Mouse (Mus musculus) gastrocnemius, postnatal 14 days (tissue): ENCODE measurements around the gene Zbtb39. TPM values are rescaled to one million over a fixed set of nuclear protein-coding genes. Genes with fewer than 3 reads are reported as not detected.
A peak's percentile ranks its signal among the peaks of the same experiment; 100 is the strongest.

Source experiments
- DNase-seq: peaks from one replicate; pipeline ENCODE4 v3.0.0; 2021; ENCODE audit warnings: mixed read lengths
- intact Hi-C: fragments of 180-260 bp; cut with DNase I; formaldehyde crosslinking; loops from one replicate; pipeline ENCODE4 v1.15.1; 2025; ENCODE audit warnings: low total_unique reads
- long read RNA-seq, 2 experiments: library from polyadenylated mRNA; stranded (forward); transcript quantifications; one replicate each; pipeline ENCODE4 v2.0.0; 2021
- total RNA-seq, 2 experiments: library from RNA; stranded (reverse); gene quantifications; 2 replicates each; pipeline ENCODE4 v1.2.3; 2021

Zbtb39 gene
- total RNA-seq = 1 to 10 TPM; 4.7 to 4.9 TPM
- long read RNA-seq, experiment 1 = 0 reads
- long read RNA-seq, experiment 2, full-length matches to known transcripts = 1 of 2 reads
- long read RNA-seq, experiment 2, partial matches to known transcripts = 0 of 2 reads
- long read RNA-seq, experiment 2, other reads (novel, unspliced or antisense) = 1 of 2 reads

DNA sequence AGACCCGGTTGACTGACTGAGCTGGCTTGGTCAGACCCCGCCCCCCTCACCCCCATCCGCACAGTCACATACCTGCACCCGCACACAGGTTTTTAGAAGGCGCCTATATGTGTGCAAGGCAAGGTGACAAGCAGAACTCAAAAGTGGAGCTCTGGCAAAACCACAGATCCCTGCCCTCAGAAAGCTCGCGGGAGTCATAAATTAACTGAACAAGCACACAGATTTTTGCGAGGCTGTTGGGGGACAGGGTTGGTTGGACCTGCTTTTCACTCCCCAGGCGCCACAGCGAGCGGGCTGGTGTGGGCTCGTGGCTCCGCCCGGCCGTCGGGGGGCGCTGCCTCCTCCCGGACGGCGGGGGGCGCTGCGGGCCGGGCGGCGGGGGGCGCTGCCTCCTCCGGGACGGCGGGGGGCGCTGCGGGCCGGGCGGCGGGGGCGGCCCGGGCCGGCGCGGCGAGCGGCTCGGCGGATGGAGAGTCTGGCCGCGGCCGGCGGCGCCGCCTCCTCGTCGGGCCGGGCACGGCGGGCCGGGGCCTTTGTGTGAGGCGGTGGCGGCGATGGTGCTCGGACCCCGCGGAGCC, at the start of gene Zbtb39:
Gene Zbtb39, plus strand, starts transcription at position 456 of the 578 bp plus-strand sequence.
- intact Hi-C loops = loop anchor here (5.0 to 10.0 kb wide), 2 partner anchors 94 to 198 kb away; partner anchors contain the start of gene Stat6
- peak; percentile 86 for DNase-seq

GRCm38 (mm10) chr10:127691053-127691452, 48.3 kb upstream of the Zbtb39 start:
- intact Hi-C loops = loop anchor here (10.0 kb wide), 1 partner anchor 244 kb away; no protein-coding TSS in a partner anchor
- DNase-seq = no peak

DNA sequence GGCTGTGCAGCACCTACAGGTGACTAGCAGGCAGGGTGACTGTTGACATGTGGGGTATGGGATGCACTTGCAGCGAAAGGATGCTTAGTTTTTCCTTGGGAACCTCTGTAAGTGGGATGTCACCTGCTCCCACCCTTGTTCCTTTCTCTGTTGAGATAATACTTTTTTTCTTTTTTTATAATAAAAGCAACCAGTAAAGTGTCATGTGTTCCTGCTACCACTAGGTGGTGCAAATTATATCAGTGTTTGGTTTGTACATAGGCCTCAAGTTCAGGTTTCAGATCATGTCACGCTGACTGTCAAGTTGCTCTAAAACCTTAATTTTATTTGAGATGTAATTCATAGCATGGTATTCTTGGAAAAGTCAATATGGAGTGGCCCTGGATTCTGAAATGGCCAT, 44.7 kb upstream of the Zbtb39 start:
- no peak for DNase-seq
- intact Hi-C loops = loop anchor here (5.0 to 10.0 kb wide), 2 partner anchors 38 to 240 kb away; no protein-coding TSS in a partner anchor

DNA sequence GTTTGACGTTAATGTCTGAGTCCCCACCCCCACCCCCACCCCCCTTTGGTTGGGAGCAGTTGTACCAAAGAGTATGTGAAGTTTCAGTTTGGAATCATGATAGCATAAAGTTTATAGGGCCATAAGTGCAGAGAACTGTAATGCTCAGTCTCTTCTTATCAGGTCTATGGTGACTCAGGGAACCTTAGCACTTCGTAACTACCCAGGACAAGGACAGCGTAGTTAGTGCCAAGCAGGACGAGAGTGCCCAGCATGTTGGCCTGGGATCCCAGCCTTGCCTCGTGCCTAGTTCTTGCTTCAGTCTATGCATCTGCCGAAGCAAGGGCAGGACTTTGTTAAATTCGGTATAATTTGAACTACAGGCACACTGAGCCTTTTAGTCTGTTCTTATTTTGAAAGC, 43.6 kb upstream of the Zbtb39 start:
- no peak for DNase-seq
- intact Hi-C loops = loop anchor here (5.0 to 10.0 kb wide), 2 partner anchors 37 to 239 kb away; no protein-coding TSS in a partner anchor

DNA sequence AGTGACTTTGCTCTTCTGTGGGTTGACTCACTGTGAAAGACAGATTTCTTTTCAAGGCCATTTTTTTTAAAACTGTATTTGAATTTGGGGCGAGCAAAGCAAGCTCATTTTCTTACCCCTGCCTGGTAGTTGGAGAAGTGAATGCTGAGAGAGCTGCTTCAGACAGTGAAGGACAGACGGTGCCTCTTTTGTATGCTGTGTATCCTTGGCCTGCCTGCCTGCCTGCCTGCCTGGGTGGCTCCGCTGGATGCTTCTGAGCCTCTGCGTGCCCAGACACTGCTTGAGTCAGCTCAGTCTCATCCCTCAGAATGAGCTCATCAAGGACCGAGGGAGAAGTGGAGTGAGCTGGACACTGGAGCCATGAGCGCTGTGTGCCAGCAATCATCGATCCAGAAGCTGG, 40.4 kb upstream of the Zbtb39 start:
- DNase-seq = no peak
- intact Hi-C loops = loop anchor here (5.0 to 10.0 kb wide), 2 partner anchors 33 to 236 kb away; no protein-coding TSS in a partner anchor

GRCm38 (mm10) chr10:127703299-127703698, 36.0 kb upstream of the Zbtb39 start:
- intact Hi-C loops = no loop called here

GRCm38 (mm10) chr10:127704293-127704692, 35.0 kb upstream of the Zbtb39 start:
- intact Hi-C loops = no loop called here
- no peak for DNase-seq

More at GRCm38 (mm10) chr10:127703299-127703698, 36.0 kb upstream of the Zbtb39 start:
- no peak for DNase-seq

DNA sequence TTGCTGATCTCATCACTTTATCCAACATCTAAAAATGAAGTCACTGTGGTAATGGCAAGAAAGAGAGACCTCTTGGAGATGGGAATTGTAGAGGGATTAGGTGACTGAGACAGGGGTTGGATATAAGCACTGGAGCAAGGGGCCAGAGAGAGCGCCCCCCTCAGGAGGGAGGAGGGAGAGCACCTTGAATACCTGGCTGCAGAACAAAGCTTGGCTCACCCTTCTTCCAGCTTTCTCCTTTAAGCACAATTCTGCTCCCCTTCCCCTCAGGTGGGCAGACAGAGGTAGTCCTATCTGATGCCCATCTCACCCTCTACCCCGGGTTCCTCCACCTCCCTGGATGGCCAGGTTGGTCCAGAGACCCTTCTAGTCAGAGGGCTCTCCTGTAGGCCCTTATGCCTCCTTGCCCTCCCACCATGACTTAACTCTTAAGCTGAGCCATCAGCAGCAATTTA, 34.5 kb upstream of the Zbtb39 start, which contains the start of gene Myo1a:
Gene Myo1a, plus strand, starts transcription at position 405 of the 455 bp plus-strand sequence.
- no peak for DNase-seq
- intact Hi-C loops = no loop called here

- intact Hi-C loops = no loop called here
- no peak for DNase-seq
These were observed 33.6 kb upstream of the Zbtb39 start for GRCm38 (mm10) chr10:127705783-127706182.

DNA sequence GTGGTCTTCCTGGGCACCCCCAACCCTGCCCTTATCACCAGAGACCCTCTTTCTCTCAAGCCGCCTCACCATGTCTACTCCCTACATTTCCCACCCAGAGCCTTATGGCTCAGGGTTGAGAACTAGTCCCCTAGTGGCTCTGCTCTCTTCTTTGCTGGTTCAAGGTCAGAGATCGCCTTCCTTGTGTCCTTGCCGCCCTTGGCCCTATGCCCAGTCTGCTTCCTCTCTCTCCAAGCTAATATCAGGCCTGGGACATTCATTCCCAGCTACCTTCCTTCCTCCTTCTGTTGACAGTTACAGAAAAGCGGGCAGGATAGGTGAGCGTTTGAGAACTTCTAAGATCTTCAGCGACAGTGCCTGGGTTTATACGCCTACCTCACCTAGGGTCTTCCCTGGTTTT, 31.6 kb upstream of the Zbtb39 start:
- no peak for DNase-seq
- intact Hi-C loops = no loop called here

DNA sequence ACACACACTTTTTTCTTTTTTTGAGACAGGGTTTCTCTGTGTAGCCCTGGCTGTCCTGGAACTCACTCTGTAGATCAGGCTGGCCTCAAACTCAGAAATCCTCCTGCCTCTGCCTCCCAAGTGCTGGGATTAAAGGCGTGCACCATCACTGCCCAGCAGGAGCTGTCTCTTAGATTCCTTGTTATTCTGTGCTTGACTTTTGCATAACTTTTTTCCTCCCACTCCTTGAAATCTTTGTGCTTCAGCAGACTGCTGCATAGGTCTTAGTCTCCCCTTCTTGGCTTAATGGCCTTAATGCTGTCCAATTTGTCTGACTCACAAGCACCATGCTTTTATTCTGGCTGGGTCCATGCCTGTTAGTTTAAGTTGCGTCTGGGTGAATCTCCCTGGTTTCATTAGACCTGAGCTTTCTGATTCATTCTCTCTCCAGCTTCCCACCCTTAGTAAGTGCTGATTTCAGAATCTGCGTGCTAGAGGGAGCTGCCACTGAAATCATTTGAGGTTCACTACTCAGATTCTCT, 30.4 kb upstream of the Zbtb39 start:
- intact Hi-C loops = no loop called here
- DNase-seq = no peak

- no peak for DNase-seq
- intact Hi-C loops = no loop called here
These were observed 29.0 kb upstream of the Zbtb39 start for GRCm38 (mm10) chr10:127710331-127710730.

- intact Hi-C loops = no loop called here
- no peak for DNase-seq
These were observed 26.6 kb upstream of the Zbtb39 start for GRCm38 (mm10) chr10:127712736-127713135.

GRCm38 (mm10) chr10:127721671-127722418, 17.5 kb upstream of the Zbtb39 start:
- DNase-seq = no peak
- intact Hi-C loops = no loop called here

DNA sequence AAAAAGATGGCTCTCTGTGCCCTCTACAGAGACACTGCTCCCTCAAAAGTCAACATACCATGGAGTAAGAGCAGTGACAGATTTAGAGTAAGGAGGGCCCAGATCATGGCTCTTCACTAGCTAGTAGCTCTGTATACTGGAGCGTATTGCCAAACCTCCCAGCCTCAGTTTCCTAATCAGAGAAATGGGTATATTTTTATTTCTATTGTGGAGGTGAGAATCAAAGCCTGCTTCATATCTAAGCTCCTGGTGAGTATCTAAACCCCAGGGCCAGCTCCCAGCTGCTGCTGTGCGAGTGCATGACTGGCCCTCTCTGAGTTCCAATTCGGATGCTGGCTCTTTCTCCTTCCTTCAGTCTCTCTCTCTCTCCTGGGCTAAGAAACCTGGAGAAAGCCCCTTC, 15.2 kb upstream of the Zbtb39 start, which contains the start of gene Tac2:
Gene Tac2, plus strand, starts transcription at position 301 of the 400 bp plus-strand sequence.
- intact Hi-C loops = no loop called here

DNA sequence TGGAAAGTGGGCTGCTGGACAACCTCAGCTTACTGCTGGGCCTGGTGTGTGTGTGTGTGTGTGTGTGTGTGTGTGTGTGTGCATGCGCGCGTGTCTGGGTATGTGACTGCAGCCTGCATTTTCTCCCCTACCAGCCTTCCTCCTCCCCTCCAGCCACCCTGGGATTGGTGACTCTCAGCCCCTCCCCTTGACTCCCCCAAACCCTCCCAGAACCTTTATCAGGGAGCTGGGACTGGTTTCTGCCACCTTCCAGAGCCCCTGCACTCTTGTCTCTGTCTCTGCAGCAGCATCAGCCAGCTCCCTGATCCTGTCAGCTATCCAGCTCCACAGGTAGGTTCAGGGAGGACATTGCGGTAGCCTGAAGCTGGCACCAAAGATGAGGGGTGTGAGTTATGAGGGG, 14.2 kb upstream of the Zbtb39 start:
- intact Hi-C loops = no loop called here
- no peak for DNase-seq

More for the DNA sequence above, 15.2 kb upstream of the Zbtb39 start, which contains the start of gene Tac2:
- no peak for DNase-seq

- intact Hi-C loops = no loop called here
- DNase-seq = no peak
These were observed 10.9 kb upstream of the Zbtb39 start for GRCm38 (mm10) chr10:127728437-127728836.

DNA sequence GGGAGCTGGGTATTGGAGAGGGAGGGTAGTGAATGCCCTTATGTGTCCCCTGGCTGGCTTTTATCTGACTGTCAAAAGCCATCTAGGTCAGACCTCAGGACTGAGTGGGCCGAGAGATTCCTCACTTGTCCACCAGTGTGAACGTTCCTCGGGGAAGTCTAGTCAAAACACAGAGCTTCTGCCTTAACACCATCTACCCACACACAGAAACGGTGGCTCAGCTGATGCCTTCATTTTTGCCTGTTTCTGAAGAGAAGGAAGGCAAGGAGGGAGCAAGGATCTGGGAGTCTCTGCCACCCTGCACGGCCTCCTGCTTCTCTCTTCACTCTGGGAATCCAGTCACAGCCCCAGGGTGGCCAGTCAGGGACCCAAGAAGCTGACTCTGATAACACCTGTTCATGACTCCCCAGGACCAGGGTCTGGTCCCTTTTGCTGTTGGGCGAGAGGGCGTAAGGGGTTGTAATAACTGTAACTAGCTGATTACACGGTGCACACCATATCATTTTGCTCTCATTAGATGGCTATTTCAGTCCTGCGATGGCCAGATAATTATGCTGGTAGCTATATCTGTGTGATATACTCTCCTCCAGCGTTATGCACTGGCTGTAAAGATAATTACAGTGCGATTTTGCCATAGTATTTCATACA, 8.9 kb upstream of the Zbtb39 start:
- no peak for DNase-seq
- intact Hi-C loops = loop anchor here (5.0 to 10.0 kb wide), 2 partner anchors 33 to 86 kb away; partner anchors contain the start of gene Stat6

- intact Hi-C loops = loop anchor here (5.0 to 10.0 kb wide), 2 partner anchors 34 to 86 kb away; partner anchors contain the start of gene Stat6
- DNase-seq = no peak
These were observed 8.4 kb upstream of the Zbtb39 start for GRCm38 (mm10) chr10:127730933-127731310.
